Mouse (Mus musculus) lung, postnatal 0 days (tissue): ENCODE data around the gene Ppm1l.

ENCODE experiments used
- CTCF ChIP-seq: IDR thresholded peaks from 2 replicates; pipeline ENCODE4 v1.5.1; 2016; ENCODE audit warnings: antibody characterized with exemption, mild to moderate bottlenecking
- EP300 ChIP-seq: IDR thresholded peaks from 2 replicates; pipeline ENCODE4 v1.6.1; 2016; ENCODE audit warnings: antibody characterized with exemption, mild to moderate bottlenecking, control low read depth

- TF ChIP-seq CTCF (no peak), EP300 (no peak)
Observed at GRCm38 (mm10) chr3:69356078-69356665, 39.5 kb downstream of the Ppm1l start.
